Mouse (Mus musculus): Measurements from ENCODE around the gene Eloa. TPM values are rescaled to one million over a fixed set of nuclear protein-coding genes. Genes with fewer than 3 reads are reported as not detected.

The Eloa gene
- polyA plus RNA-seq, 1 experiment from 2014 or later = 27.3 TPM

DNA sequence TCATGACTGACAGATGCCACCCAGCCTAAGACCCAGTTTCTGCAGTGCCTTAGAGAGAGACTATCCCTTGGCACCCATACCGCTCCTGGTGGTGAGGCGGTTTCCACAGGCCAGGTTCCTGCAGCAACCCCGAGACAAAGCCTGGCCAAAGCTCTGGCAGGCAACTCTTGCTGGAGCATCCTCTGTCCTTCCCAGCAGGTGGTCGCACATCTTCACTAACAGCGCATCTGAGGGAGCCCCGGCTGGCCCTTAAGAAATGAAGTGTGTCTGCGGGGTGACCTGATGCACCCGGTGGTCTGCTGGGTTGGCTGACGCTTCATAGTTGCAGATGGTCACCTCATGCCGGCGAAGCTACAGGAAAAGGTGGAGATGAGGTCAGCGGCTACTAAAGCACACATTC, 45.4 kb downstream of the Eloa start:
- no peak overlapping the region for H3K9ac ChIP-seq
- H3K9me3 ChIP-seq (replicated peaks) = no peaks in the 10 kb centered on the region
- H3K4me3 ChIP-seq = no peak overlapping the region
- 90% methylated on average over 12 of the region's 12 CpGs for WGBS
- ATAC-seq (replicated peaks; ENCODE audit: insufficient number of reproducible peaks, insufficient read depth, low FRiP score, low read depth) = no peak
- H3K4me1 ChIP-seq (replicated peaks) = peaks cover 14% of the 10 kb centered on the region
- no peak overlapping the region for H3K27ac ChIP-seq
- peaks cover 31% of the 10 kb centered on the region; the same call in 1 of the 2 replicates for H3K36me3 ChIP-seq
- H3K27me3 ChIP-seq = no peaks in the 10 kb centered on the region
- no peak overlapping the region for H3K4me2 ChIP-seq

DNA sequence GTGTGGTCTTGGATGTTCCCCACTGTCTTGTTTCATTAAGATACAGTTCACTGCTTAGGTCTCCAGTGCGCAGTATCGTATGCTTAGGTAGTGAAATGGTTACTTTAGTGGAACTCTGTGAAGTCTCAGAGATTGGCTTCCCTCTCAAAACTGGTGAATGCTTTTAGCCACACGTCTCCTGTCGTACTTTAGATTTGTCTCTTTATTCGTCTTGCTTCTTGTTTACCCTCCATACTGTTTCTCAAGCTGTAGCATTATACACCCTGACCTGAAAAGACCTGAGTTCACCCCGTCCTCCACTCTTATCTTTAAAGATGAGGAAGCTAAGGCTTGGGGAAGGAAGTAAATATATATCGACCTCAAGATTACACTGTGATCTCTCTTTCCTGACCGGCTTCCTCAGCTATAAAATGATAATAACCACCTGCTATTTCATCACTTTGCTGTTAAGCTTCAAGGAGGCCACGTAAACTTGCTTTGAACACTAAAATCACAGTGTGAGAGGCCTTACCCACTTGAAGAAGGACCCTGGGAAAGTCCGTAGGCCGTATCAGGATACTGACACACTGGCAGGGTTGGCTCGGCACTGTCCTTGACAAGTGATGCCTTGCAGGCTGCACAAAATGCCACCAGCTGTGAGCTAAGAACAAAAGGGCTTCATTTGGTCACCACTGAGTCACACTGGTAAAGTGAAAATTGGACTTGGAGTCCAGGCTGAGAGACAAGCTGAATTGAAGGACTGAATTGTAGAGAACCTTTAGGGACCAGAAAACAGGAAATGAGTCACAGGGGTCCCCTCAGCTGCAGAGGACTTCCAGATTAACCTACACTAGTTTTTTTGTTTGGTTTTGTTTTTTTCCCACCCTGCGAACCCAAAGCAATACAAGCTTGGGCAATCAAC, 48.4 kb downstream of the Eloa start:
- peaks cover 20% of the 10 kb centered on the region for H3K4me1 ChIP-seq (replicated peaks)
- H3K36me3 ChIP-seq = peaks cover 49% of the 10 kb centered on the region
- H3K4me3 ChIP-seq = peak overlapping the region; percentile 99
- H3K27ac ChIP-seq = peak overlapping the region; percentile 68
- no peaks in the 10 kb centered on the region for H3K27me3 ChIP-seq
- no peak for ATAC-seq (replicated peaks; ENCODE audit: insufficient number of reproducible peaks, insufficient read depth, low FRiP score, low read depth)
- no peaks in the 10 kb centered on the region for H3K9me3 ChIP-seq (replicated peaks)
- H3K9ac ChIP-seq = peak overlapping the region; percentile 98; the same call in 1 of the 2 replicates
- peak overlapping the region; percentile 87 for H3K4me2 ChIP-seq
- WGBS = 46% methylated on average over 13 of the region's 13 CpGs

DNA sequence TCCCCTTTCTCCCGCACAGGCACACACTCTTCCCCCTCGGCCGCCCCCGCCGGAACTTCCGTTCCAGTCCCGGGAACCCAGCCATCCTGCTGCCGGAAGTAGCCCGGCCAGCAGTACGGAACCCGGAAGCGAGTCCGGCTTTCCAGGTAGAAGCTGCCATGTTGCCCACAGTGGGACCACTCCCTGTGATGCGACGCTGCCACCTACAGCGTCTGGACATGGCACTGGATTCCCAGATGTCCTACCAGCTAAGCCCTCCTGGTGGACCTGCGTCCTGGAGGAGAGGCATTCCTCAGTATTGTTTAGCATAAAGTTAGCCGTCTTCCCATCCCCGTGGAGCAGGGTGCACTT, 49.0 kb downstream of the Eloa start, which contains the start of gene Lypla2:
Lypla2 (minus strand) TSS at position 71 of the 351 bp plus-strand sequence.
- Histone ChIP-seq H3K9me3 (replicated peaks) (no peaks in the 10 kb centered on the region), H3K27me3 (no peaks in the 10 kb centered on the region), H3K4me2 (peak within 1 kb of the TSS; percentile 87), H3K9ac (peak within 1 kb of the TSS; percentile 98), H3K4me1 (replicated peaks) (peaks cover 20% of the 10 kb centered on the region), H3K4me3 (peak within 1 kb of the TSS; percentile 99), H3K36me3 (peaks cover 54% of the 10 kb centered on the region), H3K27ac (peak within 1 kb of the TSS; percentile 68)
- ATAC-seq (replicated peaks; ENCODE audit: insufficient number of reproducible peaks, insufficient read depth, low FRiP score, low read depth) = peak; percentile 78
- under 1% methylated on average over 19 of the region's 19 CpGs for WGBS

DNA sequence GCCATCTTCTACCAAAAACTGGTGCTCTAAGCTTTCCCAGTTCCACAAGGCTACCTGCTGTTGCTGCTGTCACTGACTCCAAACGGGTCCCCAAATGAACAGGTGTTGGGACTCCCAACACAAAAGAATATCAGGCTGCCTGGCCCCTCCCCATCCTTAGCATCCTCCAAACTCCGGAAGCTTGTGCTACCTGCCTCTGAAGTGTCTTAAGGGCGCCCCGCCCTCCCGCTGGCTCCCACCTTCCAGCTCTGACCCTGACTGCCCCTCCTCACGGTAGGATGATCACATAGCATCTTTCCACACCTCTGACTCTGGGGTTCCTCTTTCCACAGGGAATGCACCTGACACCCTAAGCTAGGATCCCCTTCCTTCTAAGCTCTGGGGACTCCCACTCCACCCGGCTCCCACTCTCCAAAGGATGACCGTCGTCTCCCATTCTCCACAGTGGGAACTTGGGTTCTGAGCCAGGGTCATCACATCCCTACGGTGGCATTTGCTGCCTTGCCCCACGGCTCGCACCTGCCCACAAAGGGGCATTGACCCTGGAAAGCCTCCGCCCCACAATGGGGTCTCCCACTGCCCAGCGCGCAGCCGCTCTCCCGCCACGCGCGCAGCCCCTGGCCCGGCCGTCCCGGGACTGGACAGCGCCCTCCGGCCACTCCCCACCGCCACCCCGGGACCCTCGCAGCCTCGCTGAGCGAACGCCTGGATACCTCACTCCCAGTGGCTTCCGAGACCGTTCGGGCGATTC, 49.6 kb downstream of the Eloa start:
- ATAC-seq (replicated peaks; ENCODE audit: insufficient number of reproducible peaks, insufficient read depth, low FRiP score, low read depth) = no peak
- H3K9me3 ChIP-seq (replicated peaks) = no peaks in the 10 kb centered on the region
- peaks cover 56% of the 10 kb centered on the region for H3K36me3 ChIP-seq
- H3K9ac ChIP-seq = peak overlapping the region; percentile 98
- peak overlapping the region; percentile 99 for H3K4me3 ChIP-seq
- peaks cover 20% of the 10 kb centered on the region for H3K4me1 ChIP-seq (replicated peaks)
- WGBS = under 1% methylated on average over 35 of the region's 35 CpGs
- H3K27ac ChIP-seq = peak overlapping the region; percentile 68
- no peaks in the 10 kb centered on the region for H3K27me3 ChIP-seq
- peak overlapping the region; percentile 87 for H3K4me2 ChIP-seq

DNA sequence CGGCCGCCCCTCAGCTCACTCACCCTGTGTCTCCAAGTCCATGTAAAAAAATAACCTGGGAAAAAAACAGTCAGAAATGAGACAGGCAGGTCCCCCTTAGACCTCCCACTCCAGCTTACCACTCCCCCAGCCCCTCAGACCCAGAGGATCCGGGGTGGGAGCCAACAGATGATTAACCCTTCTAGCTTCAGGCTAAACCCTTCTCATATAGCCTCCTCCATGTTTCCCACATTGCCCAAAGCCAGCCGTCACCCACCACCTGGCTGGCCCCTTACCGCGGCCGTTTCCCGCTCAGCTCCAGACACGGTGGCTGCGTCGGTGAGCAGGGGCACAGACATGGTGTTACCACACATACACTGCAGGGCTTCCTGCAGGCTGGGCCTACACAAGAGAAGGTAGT, 51.0 kb downstream of the Eloa start:
- Histone ChIP-seq H3K4me2 (no peak overlapping the region), H3K27ac (no peak overlapping the region), H3K4me1 (replicated peaks) (peaks cover 20% of the 10 kb centered on the region), H3K4me3 (no peak overlapping the region), H3K36me3 (peaks cover 52% of the 10 kb centered on the region), H3K27me3 (no peaks in the 10 kb centered on the region), H3K9me3 (replicated peaks) (no peaks in the 10 kb centered on the region), H3K9ac (no peak overlapping the region)
- 86% methylated on average over 11 of the region's 11 CpGs for WGBS
- no peak for ATAC-seq (replicated peaks; ENCODE audit: insufficient number of reproducible peaks, insufficient read depth, low FRiP score, low read depth)

DNA sequence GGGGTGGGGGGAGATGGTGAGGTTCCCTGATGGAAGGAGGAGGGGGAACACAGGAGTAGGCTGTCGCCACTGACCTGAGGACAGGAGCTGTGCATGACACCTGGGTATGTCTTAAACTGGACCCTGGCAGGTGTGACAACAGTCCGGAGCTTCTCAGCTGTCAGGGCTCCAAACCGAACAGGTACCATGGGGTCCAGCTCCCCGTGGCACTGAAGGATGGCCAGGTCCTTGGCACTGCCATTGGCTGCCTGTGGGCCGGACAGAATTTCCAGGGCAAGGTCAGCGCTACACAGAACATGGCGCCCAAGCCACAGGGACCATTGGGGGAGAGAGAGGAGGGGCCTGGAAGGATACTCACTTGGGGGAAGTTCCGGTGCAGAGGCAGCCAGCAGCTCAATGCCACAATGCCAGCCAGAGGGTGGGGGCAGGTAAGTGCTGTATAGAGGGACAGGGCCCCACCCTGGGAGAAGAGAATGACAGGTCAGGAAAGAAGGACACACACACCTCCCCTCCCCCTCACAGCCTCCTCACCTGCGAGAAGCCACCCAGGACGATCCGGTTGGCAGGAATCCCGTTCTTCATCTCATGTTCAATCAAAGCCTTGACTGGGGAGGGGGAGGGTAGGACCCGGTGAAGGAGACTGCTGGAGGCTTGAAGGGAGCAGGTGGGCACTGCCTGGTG, 52.4 kb downstream of the Eloa start:
- no peak for ATAC-seq (replicated peaks; ENCODE audit: insufficient number of reproducible peaks, insufficient read depth, low FRiP score, low read depth)
- no peaks in the 10 kb centered on the region for H3K9me3 ChIP-seq (replicated peaks)
- H3K36me3 ChIP-seq = peaks cover 42% of the 10 kb centered on the region
- no peak overlapping the region for H3K9ac ChIP-seq
- H3K27me3 ChIP-seq = no peaks in the 10 kb centered on the region
- H3K4me3 ChIP-seq = no peak overlapping the region
- H3K27ac ChIP-seq = no peak overlapping the region
- H3K4me1 ChIP-seq (replicated peaks) = peaks cover 32% of the 10 kb centered on the region
- no peak overlapping the region for H3K4me2 ChIP-seq
- WGBS = 85% methylated on average over 13 of the region's 13 CpGs

DNA sequence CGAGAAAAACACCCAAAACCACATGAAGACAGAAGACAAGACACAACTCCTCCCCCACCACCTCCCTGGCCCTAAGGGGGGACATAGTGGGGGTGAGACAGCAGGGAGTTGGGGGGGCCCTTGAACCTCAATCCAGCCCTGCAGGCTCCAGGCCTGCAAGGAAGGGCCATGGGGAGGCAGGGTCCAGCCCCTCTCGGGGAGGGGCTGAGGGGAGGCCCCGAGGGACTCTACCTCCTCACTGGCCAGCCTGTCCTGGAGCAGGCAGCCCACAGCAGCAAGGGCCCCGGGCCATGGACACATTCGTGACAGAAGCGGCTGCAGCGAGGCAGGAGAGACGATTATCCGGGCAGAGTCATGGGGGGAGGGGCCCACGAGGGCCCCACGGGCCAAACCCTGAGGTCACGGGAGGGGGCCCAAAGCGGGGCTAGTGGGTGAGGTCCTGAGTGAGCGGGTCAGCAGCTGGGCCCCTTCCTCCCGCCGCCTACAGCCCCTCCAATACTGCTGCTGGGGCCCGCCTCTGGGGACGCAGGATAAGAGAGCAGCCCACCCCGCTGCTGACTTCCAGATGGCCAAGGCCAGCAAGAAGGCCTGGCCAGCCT, 53.2 kb downstream of the Eloa start:
- no peak for ATAC-seq (replicated peaks; ENCODE audit: insufficient number of reproducible peaks, insufficient read depth, low FRiP score, low read depth)
- Histone ChIP-seq H3K27ac (no peak overlapping the region), H3K9me3 (replicated peaks) (no peaks in the 10 kb centered on the region), H3K36me3 (peaks cover 42% of the 10 kb centered on the region), H3K4me2 (no peak overlapping the region), H3K4me3 (no peak overlapping the region), H3K27me3 (no peaks in the 10 kb centered on the region), H3K4me1 (replicated peaks) (peaks cover 35% of the 10 kb centered on the region), H3K9ac (no peak overlapping the region)
- WGBS = 69% methylated on average over 19 of the region's 19 CpGs

DNA sequence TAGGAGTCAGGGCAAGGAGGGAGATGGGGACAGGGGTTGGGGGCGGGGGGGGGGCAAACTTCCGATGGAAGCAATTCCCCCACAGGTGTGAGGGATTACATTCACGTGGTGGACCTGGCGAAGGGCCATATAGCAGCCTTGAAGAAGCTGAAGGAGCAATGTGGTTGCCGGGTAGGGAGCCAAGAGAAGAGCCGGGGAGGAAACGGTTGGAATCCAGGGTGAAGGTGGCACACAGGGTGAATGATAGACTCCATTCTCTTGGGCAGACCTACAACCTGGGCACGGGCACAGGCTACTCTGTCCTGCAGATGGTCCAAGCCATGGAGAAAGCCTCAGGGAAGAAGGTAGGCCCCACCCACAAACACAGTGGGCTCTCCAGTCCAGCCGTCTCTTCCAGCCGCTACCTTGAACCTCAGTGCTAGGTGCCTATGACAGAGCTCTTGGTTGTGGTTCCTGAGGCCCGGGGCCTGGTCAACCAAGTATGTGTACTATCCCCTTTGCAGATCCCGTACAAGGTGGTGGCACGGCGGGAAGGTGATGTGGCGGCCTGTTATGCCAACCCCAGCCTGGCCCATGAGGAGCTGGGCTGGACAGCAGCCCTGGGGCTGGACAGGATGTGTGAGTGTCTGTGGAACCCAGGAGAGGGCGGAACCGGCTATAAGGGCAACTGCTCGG, 54.3 kb downstream of the Eloa start:
- peaks cover 42% of the 10 kb centered on the region for H3K36me3 ChIP-seq

DNA sequence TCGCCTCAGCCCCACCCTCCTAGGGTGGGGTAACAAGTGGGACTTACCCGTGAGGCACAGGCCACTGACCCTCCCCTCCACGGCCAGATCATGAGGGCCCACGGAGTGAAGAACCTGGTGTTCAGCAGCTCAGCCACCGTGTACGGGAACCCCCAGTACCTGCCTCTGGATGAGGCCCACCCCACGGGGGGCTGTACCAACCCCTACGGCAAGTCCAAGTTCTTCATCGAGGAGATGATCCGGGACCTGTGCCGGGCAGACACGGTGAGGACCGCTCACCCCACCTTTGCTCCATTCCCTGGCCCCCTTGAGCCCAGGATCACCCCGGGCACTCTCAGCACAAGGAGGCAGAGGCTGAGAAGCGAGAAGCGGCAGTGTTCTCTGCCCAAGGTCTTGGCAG, 55.3 kb downstream of the Eloa start:
- no peak overlapping the region for H3K9ac ChIP-seq
- no peak for ATAC-seq (replicated peaks; ENCODE audit: insufficient number of reproducible peaks, insufficient read depth, low FRiP score, low read depth)
- no peak overlapping the region for H3K27ac ChIP-seq
- no peak overlapping the region for H3K4me2 ChIP-seq
- H3K27me3 ChIP-seq = no peaks in the 10 kb centered on the region
- peaks cover 28% of the 10 kb centered on the region for H3K4me1 ChIP-seq (replicated peaks)
- no peaks in the 10 kb centered on the region for H3K9me3 ChIP-seq (replicated peaks)
- WGBS = 93% methylated on average over 16 of the region's 16 CpGs
- H3K4me3 ChIP-seq = no peak overlapping the region
- peaks cover 48% of the 10 kb centered on the region for H3K36me3 ChIP-seq

More for the DNA sequence above, 54.3 kb downstream of the Eloa start:
- no peak for ATAC-seq (replicated peaks; ENCODE audit: insufficient number of reproducible peaks, insufficient read depth, low FRiP score, low read depth)
- Histone ChIP-seq H3K4me2 (no peak overlapping the region), H3K9ac (no peak overlapping the region), H3K4me1 (replicated peaks) (peaks cover 34% of the 10 kb centered on the region), H3K27ac (no peak overlapping the region), H3K4me3 (no peak overlapping the region), H3K9me3 (replicated peaks) (no peaks in the 10 kb centered on the region), H3K27me3 (no peaks in the 10 kb centered on the region)
- 84% methylated on average over 18 of the region's 18 CpGs for WGBS

DNA sequence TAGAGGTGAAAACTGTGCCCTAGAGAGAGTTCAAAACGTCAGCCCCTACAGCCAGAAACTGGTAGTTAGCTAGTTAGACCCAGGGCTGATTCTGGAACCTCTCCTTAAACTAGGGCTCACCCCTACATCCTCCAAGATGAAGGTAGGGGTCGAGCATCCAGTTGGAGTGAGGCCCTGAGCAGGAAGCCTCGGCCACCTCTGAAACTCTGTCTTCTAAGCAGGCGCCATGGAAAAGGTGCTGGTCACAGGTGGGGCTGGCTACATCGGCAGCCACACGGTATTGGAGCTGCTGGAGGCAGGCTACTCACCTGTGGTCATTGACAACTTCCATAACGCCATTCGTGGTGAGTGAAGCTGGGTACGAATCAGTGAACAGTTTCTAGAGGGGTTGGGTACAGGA, 56.5 kb downstream of the Eloa start:
- WGBS = 79% methylated on average over 9 of the region's 9 CpGs
- Histone ChIP-seq H3K36me3 (peaks cover 46% of the 10 kb centered on the region), H3K4me3 (peak overlapping the region; percentile 75; the same call in 1 of the 2 replicates), H3K4me1 (replicated peaks) (peaks cover 21% of the 10 kb centered on the region), H3K27ac (no peak overlapping the region), H3K9ac (no peak overlapping the region), H3K27me3 (no peaks in the 10 kb centered on the region), H3K9me3 (replicated peaks) (no peaks in the 10 kb centered on the region), H3K4me2 (peak overlapping the region; percentile 89)
- ATAC-seq (replicated peaks; ENCODE audit: insufficient number of reproducible peaks, insufficient read depth, low FRiP score, low read depth) = no peak
